Mouse (Mus musculus): ENCODE measurements around the gene Mmrn2. TPM values are rescaled to one million over a fixed set of nuclear protein-coding genes. Genes with fewer than 3 reads are reported as not detected.

The Mmrn2 gene
- polyA plus RNA-seq, 1 experiment from 2014 or later: 2.6 TPM

GRCm38 (mm10) chr14:34445348-34445747 is 70.1 kb downstream of the Mmrn2 start:
- no peak overlapping the region for H3K4me3 ChIP-seq (replicated peaks)
- H3K27me3 ChIP-seq: no peaks in the 10 kb centered on the region
- no peaks in the 10 kb centered on the region for H3K9me3 ChIP-seq (replicated peaks)
- H3K4me2 ChIP-seq: no peak overlapping the region
- 69% methylated on average over 3 of the region's 3 CpGs for whole genome bisulfite sequencing (ENCODE audit: insufficient replicate concordance)
- H3K27ac ChIP-seq (replicated peaks): no peak overlapping the region
- H3K36me3 ChIP-seq (replicated peaks): peaks cover 10% of the 10 kb centered on the region; the same call in 1 of the 2 replicates
- H3K9ac ChIP-seq: no peak overlapping the region
- H3K4me1 ChIP-seq (replicated peaks): no peaks in the 10 kb centered on the region
- ATAC-seq (ENCODE audit: insufficient read depth): no peak

- no peak overlapping the region for H3K9ac ChIP-seq
- no peak for ATAC-seq (ENCODE audit: insufficient read depth)
- no peaks in the 10 kb centered on the region for H3K9me3 ChIP-seq (replicated peaks)
- no peak overlapping the region for H3K4me2 ChIP-seq
- H3K36me3 ChIP-seq (replicated peaks): peaks cover 7% of the 10 kb centered on the region; the same call in 1 of the 2 replicates
- WGBS (ENCODE audit: insufficient replicate concordance): 68% methylated on average over 6 of the region's 6 CpGs
- H3K4me1 ChIP-seq (replicated peaks): no peaks in the 10 kb centered on the region
- no peak overlapping the region for H3K27ac ChIP-seq (replicated peaks)
- no peaks in the 10 kb centered on the region for H3K27me3 ChIP-seq
- no peak overlapping the region for H3K4me3 ChIP-seq (replicated peaks)
Observed at GRCm38 (mm10) chr14:34446624-34447023, 71.4 kb downstream of the Mmrn2 start.

- Histone ChIP-seq H3K9me3 (replicated peaks) (no peaks in the 10 kb centered on the region), H3K4me1 (replicated peaks) (no peaks in the 10 kb centered on the region), H3K27me3 (no peaks in the 10 kb centered on the region), H3K27ac (replicated peaks) (no peak overlapping the region), H3K4me2 (no peak overlapping the region), H3K9ac (no peak overlapping the region), H3K4me3 (replicated peaks) (no peak overlapping the region), H3K36me3 (replicated peaks) (peaks cover 7% of the 10 kb centered on the region; the same call in 1 of the 2 replicates)
- no peak for ATAC-seq (ENCODE audit: insufficient read depth)
- 75% methylated on average over 4 of the region's 4 CpGs for WGBS (ENCODE audit: insufficient replicate concordance)
Observed at GRCm38 (mm10) chr14:34447659-34448058, 72.4 kb downstream of the Mmrn2 start.

GRCm38 (mm10) chr14:34448398-34448797 is 73.1 kb downstream of the Mmrn2 start:
- Histone ChIP-seq H3K4me3 (replicated peaks) (no peak overlapping the region), H3K9ac (no peak overlapping the region), H3K4me2 (no peak overlapping the region), H3K4me1 (replicated peaks) (no peaks in the 10 kb centered on the region), H3K27ac (replicated peaks) (no peak overlapping the region), H3K36me3 (replicated peaks) (peaks cover 7% of the 10 kb centered on the region; the same call in 1 of the 2 replicates), H3K27me3 (no peaks in the 10 kb centered on the region), H3K9me3 (replicated peaks) (no peaks in the 10 kb centered on the region)
- no peak for ATAC-seq (ENCODE audit: insufficient read depth)

GRCm38 (mm10) chr14:34449807-34450206 is 74.5 kb downstream of the Mmrn2 start:
- H3K27ac ChIP-seq (replicated peaks): no peak overlapping the region
- H3K9me3 ChIP-seq (replicated peaks): no peaks in the 10 kb centered on the region
- H3K36me3 ChIP-seq (replicated peaks): peaks cover 7% of the 10 kb centered on the region; the same call in 1 of the 2 replicates
- no peak overlapping the region for H3K9ac ChIP-seq
- 57% methylated on average over 9 of the region's 9 CpGs for WGBS (ENCODE audit: insufficient replicate concordance)
- no peaks in the 10 kb centered on the region for H3K27me3 ChIP-seq
- H3K4me3 ChIP-seq (replicated peaks): no peak overlapping the region
- no peak for ATAC-seq (ENCODE audit: insufficient read depth)
- no peak overlapping the region for H3K4me2 ChIP-seq
- no peaks in the 10 kb centered on the region for H3K4me1 ChIP-seq (replicated peaks)

- Histone ChIP-seq H3K4me1 (replicated peaks) (no peaks in the 10 kb centered on the region), H3K4me3 (replicated peaks) (no peak overlapping the region), H3K27me3 (no peaks in the 10 kb centered on the region), H3K27ac (replicated peaks) (no peak overlapping the region), H3K4me2 (no peak overlapping the region), H3K9ac (no peak overlapping the region), H3K9me3 (replicated peaks) (no peaks in the 10 kb centered on the region), H3K36me3 (replicated peaks) (peaks cover 7% of the 10 kb centered on the region; the same call in 1 of the 2 replicates)
- ATAC-seq (ENCODE audit: insufficient read depth): no peak
- 71% methylated on average over 5 of the region's 5 CpGs for WGBS (ENCODE audit: insufficient replicate concordance)
Observed at GRCm38 (mm10) chr14:34450451-34450850, 75.2 kb downstream of the Mmrn2 start.

- no peak overlapping the region for H3K27ac ChIP-seq (replicated peaks)
- no peak for ATAC-seq (ENCODE audit: insufficient read depth)
- no peak overlapping the region for H3K9ac ChIP-seq
- no peak overlapping the region for H3K4me2 ChIP-seq
- H3K4me3 ChIP-seq (replicated peaks): no peak overlapping the region
- H3K36me3 ChIP-seq (replicated peaks): 0 out of 2 replicates have a peak, but pooled peaks cover 4% of the 10 kb centered on the region
- no peaks in the 10 kb centered on the region for H3K27me3 ChIP-seq
- no peaks in the 10 kb centered on the region for H3K9me3 ChIP-seq (replicated peaks)
- no peaks in the 10 kb centered on the region for H3K4me1 ChIP-seq (replicated peaks)
Observed at GRCm38 (mm10) chr14:34451872-34452271, 76.6 kb downstream of the Mmrn2 start.

- Histone ChIP-seq H3K36me3 (replicated peaks) (no peaks in the 10 kb centered on the region), H3K4me1 (replicated peaks) (no peaks in the 10 kb centered on the region), H3K9ac (no peak overlapping the region), H3K27ac (replicated peaks) (no peak overlapping the region), H3K4me3 (replicated peaks) (no peak overlapping the region), H3K27me3 (no peaks in the 10 kb centered on the region), H3K4me2 (no peak overlapping the region), H3K9me3 (replicated peaks) (no peaks in the 10 kb centered on the region)
- ATAC-seq (ENCODE audit: insufficient read depth): no peak
- 28% methylated on average over 6 of the region's 6 CpGs for WGBS (ENCODE audit: insufficient replicate concordance)
Observed at GRCm38 (mm10) chr14:34453648-34454047, 78.4 kb downstream of the Mmrn2 start.

Other genes starting within 250 kb of the Mmrn2 start
- 0.02 TPM in 1 of 2 replicates, not detected in the other for gene Npy4r, start 223.0 kb upstream of the Mmrn2 start, polyA plus RNA-seq (2015; fragmentation: Nextera tagmentation; extraction: Ambion mirVana)
- gene Gprin2, start 173.8 kb upstream of the Mmrn2 start, polyA plus RNA-seq (2015; fragmentation: Nextera tagmentation; extraction: Ambion mirVana): 0.05 and 0.08 TPM in 2 replicates
- 0.43 and 0.44 TPM in 2 replicates for gene Syt15, start 155.9 kb upstream of the Mmrn2 start, polyA plus RNA-seq (2015; fragmentation: Nextera tagmentation; extraction: Ambion mirVana)
- gene Shld2, start 65.0 kb upstream of the Mmrn2 start, polyA plus RNA-seq (2015; fragmentation: Nextera tagmentation; extraction: Ambion mirVana): 7.1 and 8.4 TPM in 2 replicates
- 142 and 159 TPM in 2 replicates for gene Glud1, start 64.7 kb upstream of the Mmrn2 start, polyA plus RNA-seq (2015; fragmentation: Nextera tagmentation; extraction: Ambion mirVana)
- 0.25 and 0.33 TPM in 2 replicates for gene Fam25c, start 20.0 kb upstream of the Mmrn2 start, polyA plus RNA-seq (2015; fragmentation: Nextera tagmentation; extraction: Ambion mirVana)
- gene Sncg, start 676 bp upstream of the Mmrn2 start, polyA plus RNA-seq (2015; fragmentation: Nextera tagmentation; extraction: Ambion mirVana): 0.21 and 0.41 TPM in 2 replicates
- gene Bmpr1a, start 127.9 kb downstream of the Mmrn2 start, polyA plus RNA-seq (2015; fragmentation: Nextera tagmentation; extraction: Ambion mirVana): 4.0 and 5.3 TPM in 2 replicates
- gene 9230112D13Rik, start 147.3 kb downstream of the Mmrn2 start, polyA plus RNA-seq (2015; fragmentation: Nextera tagmentation; extraction: Ambion mirVana): not detected in 2 replicates
- 3.2 and 4.2 TPM in 2 replicates for gene Ldb3, start 213.2 kb downstream of the Mmrn2 start, polyA plus RNA-seq (2015; fragmentation: Nextera tagmentation; extraction: Ambion mirVana)
- not detected in 2 replicates for gene Opn4, start 224.7 kb downstream of the Mmrn2 start, polyA plus RNA-seq (2015; fragmentation: Nextera tagmentation; extraction: Ambion mirVana)

All from liver, embryonic 15.5 days (tissue).